ENCODE assay signal across 7 mouse cellular contexts in the genomic region with DNA sequence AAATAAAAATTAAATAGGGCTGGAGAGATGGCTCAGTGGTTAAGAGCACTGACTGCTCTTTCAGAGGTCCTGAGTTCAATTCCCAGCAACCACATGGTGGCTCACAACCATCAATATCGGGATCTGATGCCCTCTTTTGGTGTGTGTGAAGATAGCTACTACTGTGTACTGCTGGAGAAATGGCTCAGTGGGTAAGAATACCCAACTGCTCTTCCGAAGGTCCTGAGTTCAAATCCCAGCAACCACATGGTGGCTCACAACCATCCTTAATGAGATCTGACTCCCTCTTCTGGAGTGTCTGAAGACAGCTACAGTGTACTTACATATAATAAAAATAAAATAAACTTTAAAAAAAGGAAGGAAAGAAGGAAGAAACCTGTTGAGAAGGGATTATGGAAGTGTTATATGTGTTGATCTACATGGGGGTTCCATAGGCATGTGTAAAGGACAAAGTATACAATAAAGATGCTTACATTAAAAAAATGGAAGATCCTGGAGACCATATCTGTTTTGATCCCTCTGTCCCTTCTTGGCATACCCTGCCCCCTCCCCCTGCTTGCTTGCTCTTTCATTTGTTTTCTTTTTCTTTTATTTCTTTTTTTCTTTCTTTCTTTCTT. TPM values are rescaled to one million over a fixed set of nuclear protein-coding genes. Genes with fewer than 3 reads are reported as not detected.
DNase-seq lines count a peak whose midpoint lies in the region; ATAC-seq and TF ChIP-seq lines count a peak whose summit lies in the region.
"Not testable (repeated sequence)": the region's sequence is repeated elsewhere in the genome, so short reads cannot be mapped to it uniquely, and the experiment has no call there.

No protein-coding gene starts in this region.

- POLR2A ChIA-PET in Patski (lab: Charles Lee): interaction anchor here (0.7 kb wide), 1 partner anchor 1569 kb away, joined by 3 read pairs; no protein-coding TSS in a partner anchor

- not testable (repeated sequence) for H3K9me3 ChIP-seq in forebrain, embryonic 11.5 days (ENCODE audit: control insufficient read depth, low read length); heart, embryonic 13.5 days; intestine, embryonic 14.5 days (ENCODE audit: control insufficient read depth, low read length); limb, embryonic 13.5 days; lung, postnatal 0 days (ENCODE audit: low read length); neural tube, embryonic 12.5 days

- H3K27ac ChIP-seq in forebrain, embryonic 11.5 days (ENCODE audit: low read depth, low read length); intestine, embryonic 14.5 days (ENCODE audit: low read depth); limb, embryonic 13.5 days; lung, postnatal 0 days (ENCODE audit: low read length); neural tube, embryonic 12.5 days: not testable (repeated sequence)
- H3K27ac ChIP-seq in heart, embryonic 13.5 days (replicated peaks): 0 out of 2 replicates have a peak overlapping the region, but pooled peaks have one; percentile 78

- H3K4me1 ChIP-seq in forebrain, embryonic 11.5 days (replicated peaks; ENCODE audit: control insufficient read depth, insufficient read depth, low read length); intestine, embryonic 14.5 days (replicated peaks; ENCODE audit: control insufficient read depth, insufficient read depth, low read length); lung, postnatal 0 days (ENCODE audit: insufficient read depth, low read depth, low read length); neural tube, embryonic 12.5 days: not testable (repeated sequence)
- peaks cover 17% of the 10 kb centered on the region for H3K4me1 ChIP-seq in heart, embryonic 13.5 days
- peaks cover 17% of the 10 kb centered on the region for H3K4me1 ChIP-seq in limb, embryonic 13.5 days

- 65% methylated on average over 2 of the region's 2 CpGs for WGBS in forebrain, embryonic 11.5 days
- 60% methylated on average over 2 of the region's 2 CpGs for WGBS in heart, embryonic 13.5 days
- 55% methylated on average over 2 of the region's 2 CpGs for WGBS in intestine, embryonic 14.5 days
- 61% methylated on average over 2 of the region's 2 CpGs for WGBS in limb, embryonic 13.5 days
- 54% methylated on average over 2 of the region's 2 CpGs for WGBS in lung, postnatal 0 days
- WGBS in neural tube, embryonic 12.5 days: 68% methylated on average over 2 of the region's 2 CpGs

- CTCF ChIA-PET in Patski (lab: Charles Lee): not testable (repeated sequence)

- peak overlapping the region; percentile 99 for H3K9ac ChIP-seq in forebrain, embryonic 11.5 days (ENCODE audit: low read length)
- H3K9ac ChIP-seq in heart, embryonic 13.5 days: peak overlapping the region; percentile 95
- peak overlapping the region; percentile 82; the same call in 1 of the 2 replicates for H3K9ac ChIP-seq in intestine, embryonic 14.5 days (ENCODE audit: low read length)
- peak overlapping the region; percentile 96; the same call in 1 of the 2 replicates for H3K9ac ChIP-seq in limb, embryonic 13.5 days
- not testable (repeated sequence) for H3K9ac ChIP-seq in lung, postnatal 0 days (replicated peaks; ENCODE audit: low read depth)
- peak overlapping the region; percentile 95 for H3K9ac ChIP-seq in neural tube, embryonic 12.5 days

- in situ Hi-C loops in Patski (cut with MboI; ENCODE audit: low pct_unique_long_range_greater_than_20kb): not testable (repeated sequence)

- peak overlapping the region; percentile 78; the same call in 1 of the 2 replicates for H3K4me2 ChIP-seq in forebrain, embryonic 11.5 days (ENCODE audit: low read depth, low read length, severe bottlenecking)
- H3K4me2 ChIP-seq in heart, embryonic 13.5 days: peak overlapping the region; percentile 94
- H3K4me2 ChIP-seq in intestine, embryonic 14.5 days (ENCODE audit: low read length): peak overlapping the region; percentile 80
- peak overlapping the region; percentile 82 for H3K4me2 ChIP-seq in limb, embryonic 13.5 days (replicated peaks)
- peak overlapping the region; percentile 89 for H3K4me2 ChIP-seq in lung, postnatal 0 days (replicated peaks; ENCODE audit: low read depth, low read length)
- peak overlapping the region; percentile 70 for H3K4me2 ChIP-seq in neural tube, embryonic 12.5 days (replicated peaks)

- peak; percentile 26 for TF ChIP-seq CTCF in Patski (IDR thresholded peaks at IDR 0.05)
- TF ChIP-seq CTCF in lung, postnatal 0 days (IDR thresholded peaks at IDR 0.05): not testable (repeated sequence)

- H3K36me3 ChIP-seq in forebrain, embryonic 11.5 days (ENCODE audit: control insufficient read depth, insufficient read depth, low read length); lung, postnatal 0 days (ENCODE audit: insufficient read depth, low read length): not testable (repeated sequence)
- H3K36me3 ChIP-seq in heart, embryonic 13.5 days: peaks cover 16% of the 10 kb centered on the region
- H3K36me3 ChIP-seq in intestine, embryonic 14.5 days (ENCODE audit: control insufficient read depth, insufficient read depth, low read length): peaks cover 18% of the 10 kb centered on the region
- H3K36me3 ChIP-seq in limb, embryonic 13.5 days: peaks cover 20% of the 10 kb centered on the region
- peaks cover 16% of the 10 kb centered on the region for H3K36me3 ChIP-seq in neural tube, embryonic 12.5 days

- not testable (repeated sequence) for H3K27me3 ChIP-seq in Patski; forebrain, embryonic 11.5 days (ENCODE audit: control insufficient read depth, insufficient read depth, low read length); heart, embryonic 13.5 days (replicated peaks); intestine, embryonic 14.5 days (replicated peaks; ENCODE audit: control insufficient read depth, insufficient read depth, low read length); limb, embryonic 13.5 days; lung, postnatal 0 days (replicated peaks; ENCODE audit: insufficient read depth, low read length); neural tube, embryonic 12.5 days (replicated peaks)

- not testable (repeated sequence) for ATAC-seq in Patski; forebrain, embryonic 11.5 days (replicated peaks; ENCODE audit: low FRiP score); heart, embryonic 13.5 days (ENCODE audit: extremely low read depth, insufficient number of reproducible peaks, low FRiP score, low TSS enrichment); intestine, embryonic 14.5 days (replicated peaks; ENCODE audit: low FRiP score, low TSS enrichment, low read depth); limb, embryonic 13.5 days (ENCODE audit: low FRiP score, low read depth); lung, postnatal 0 days; neural tube, embryonic 12.5 days (ENCODE audit: low FRiP score, low read depth)

- not testable (repeated sequence) for DNase-seq in Patski (ENCODE audit: low read depth, low spot score); forebrain, embryonic 11.5 days (ENCODE audit: low spot score); intestine, embryonic 14.5 days (ENCODE audit: low spot score); lung, postnatal 0 days (ENCODE audit: low spot score)

- H3K4me3 ChIP-seq in forebrain, embryonic 11.5 days (ENCODE audit: low read depth, low read length): peak overlapping the region; percentile 70; the same call in 1 of the 2 replicates
- peak overlapping the region; percentile 92 for H3K4me3 ChIP-seq in heart, embryonic 13.5 days
- H3K4me3 ChIP-seq in intestine, embryonic 14.5 days (ENCODE audit: low read depth, low read length): peak overlapping the region; percentile 70
- peak overlapping the region; percentile 86 for H3K4me3 ChIP-seq in limb, embryonic 13.5 days
- peak overlapping the region; percentile 84; the same call in 1 of the 2 replicates for H3K4me3 ChIP-seq in lung, postnatal 0 days (ENCODE audit: low read depth, low read length)
- H3K4me3 ChIP-seq in neural tube, embryonic 12.5 days: peak overlapping the region; percentile 80

- not testable (repeated sequence) for TF ChIP-seq EP300 in lung, postnatal 0 days (IDR thresholded peaks at IDR 0.05)

RNA-seq across cellular contexts. Expression of gene 5730455P16Rik, which starts 0.7 kb away (rescaled TPM):
- polyA plus RNA-seq in Patski (2021): 26.3 TPM
- polyA plus RNA-seq in forebrain, embryonic 11.5 days (2014; fragmentation: Nextera tagmentation; extraction: Ambion mirVana): 26.9 and 27.1 TPM in 2 replicates
- polyA plus RNA-seq in heart, embryonic 13.5 days (2015; fragmentation: Nextera tagmentation; extraction: Ambion mirVana): 15.1 and 16.6 TPM in 2 replicates
- 17.3 and 20.0 TPM in 2 replicates for polyA plus RNA-seq in intestine, embryonic 14.5 days (2014; fragmentation: Nextera tagmentation; extraction: Ambion mirVana)
- 25.8 and 27.0 TPM in 2 replicates for polyA plus RNA-seq in limb, embryonic 13.5 days (2015; fragmentation: Nextera tagmentation; extraction: Ambion mirVana)
- 13.3 and 14.3 TPM in 2 replicates for polyA plus RNA-seq in lung, postnatal 0 days (2015; fragmentation: Nextera tagmentation; extraction: Ambion mirVana)
- polyA plus RNA-seq in neural tube, embryonic 12.5 days (2016; fragmentation: Nextera tagmentation; extraction: Ambion mirVana): 28.0 and 31.6 TPM in 2 replicates

RNA-seq across cellular contexts. Expression of gene Zfp207, which starts 4.5 kb away (rescaled TPM):
- 160 TPM for polyA plus RNA-seq in Patski (2021)
- 335 and 363 TPM in 2 replicates for polyA plus RNA-seq in forebrain, embryonic 11.5 days (2014; fragmentation: Nextera tagmentation; extraction: Ambion mirVana)
- polyA plus RNA-seq in heart, embryonic 13.5 days (2015; fragmentation: Nextera tagmentation; extraction: Ambion mirVana): 135 and 144 TPM in 2 replicates
- polyA plus RNA-seq in intestine, embryonic 14.5 days (2014; fragmentation: Nextera tagmentation; extraction: Ambion mirVana): 223 and 250 TPM in 2 replicates
- 253 and 263 TPM in 2 replicates for polyA plus RNA-seq in limb, embryonic 13.5 days (2015; fragmentation: Nextera tagmentation; extraction: Ambion mirVana)
- polyA plus RNA-seq in lung, postnatal 0 days (2015; fragmentation: Nextera tagmentation; extraction: Ambion mirVana): 120 and 125 TPM in 2 replicates
- polyA plus RNA-seq in neural tube, embryonic 12.5 days (2016; fragmentation: Nextera tagmentation; extraction: Ambion mirVana): 252 and 256 TPM in 2 replicates

RNA-seq across cellular contexts. Expression of gene Psmd11, which starts 49.9 kb away (rescaled TPM):
- 133 TPM for polyA plus RNA-seq in Patski (2021)
- polyA plus RNA-seq in forebrain, embryonic 11.5 days (2014; fragmentation: Nextera tagmentation; extraction: Ambion mirVana): 333 and 347 TPM in 2 replicates
- 194 and 213 TPM in 2 replicates for polyA plus RNA-seq in heart, embryonic 13.5 days (2015; fragmentation: Nextera tagmentation; extraction: Ambion mirVana)
- polyA plus RNA-seq in intestine, embryonic 14.5 days (2014; fragmentation: Nextera tagmentation; extraction: Ambion mirVana): 275 and 293 TPM in 2 replicates
- 332 and 353 TPM in 2 replicates for polyA plus RNA-seq in limb, embryonic 13.5 days (2015; fragmentation: Nextera tagmentation; extraction: Ambion mirVana)
- 173 and 190 TPM in 2 replicates for polyA plus RNA-seq in lung, postnatal 0 days (2015; fragmentation: Nextera tagmentation; extraction: Ambion mirVana)
- 309 and 324 TPM in 2 replicates for polyA plus RNA-seq in neural tube, embryonic 12.5 days (2016; fragmentation: Nextera tagmentation; extraction: Ambion mirVana)
